ENCODE assay signal across 20 mouse cellular contexts in the genomic region with DNA sequence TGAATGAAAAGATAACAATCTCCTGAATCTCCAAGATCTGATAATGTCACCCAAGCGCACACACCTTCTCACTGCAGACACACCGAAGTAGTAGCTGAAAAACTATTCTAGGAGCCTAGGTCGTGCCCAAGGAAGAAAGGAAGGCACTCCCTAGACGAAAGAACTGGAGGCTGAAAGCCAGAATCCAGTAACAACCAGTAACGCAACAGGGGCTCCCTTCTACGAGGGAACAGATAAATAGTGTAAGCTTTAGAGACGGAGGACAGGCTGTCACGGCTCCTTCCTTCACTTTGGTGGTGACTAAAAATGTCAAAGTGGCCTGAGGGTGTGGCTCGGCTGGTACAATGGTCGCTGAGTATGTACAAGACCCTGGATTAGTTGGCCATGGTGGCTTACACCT.
A peak's percentile ranks its signal among the peaks of the same experiment; 100 is the strongest.
DNase-seq lines count a peak whose midpoint lies in the region; ATAC-seq and TF ChIP-seq lines count a peak whose summit lies in the region.
"Had no signal": no experiment of that assay in that cellular context is flagged by ENCODE, and none has a peak within 500 bp of the region (broad histone marks: within the 10 kb centered on the region; RNA-seq: fewer than 3 reads in every experiment).

No protein-coding gene starts in this region.

- peaks cover 51% of the 10 kb centered on the region for H3K4me1 ChIP-seq in hindbrain, embryonic 10.5 days (replicated peaks)
- peaks cover 3% of the 10 kb centered on the region; the same call in 1 of the 2 replicates for H3K4me1 ChIP-seq in hindbrain, embryonic 14.5 days (replicated peaks; ENCODE audit: control insufficient read depth, insufficient read depth, low read length)
- H3K4me1 ChIP-seq in midbrain, embryonic 10.5 days, result peaks cover 61% of the 10 kb centered on the region
- no peaks in the 10 kb centered on the region for H3K4me1 ChIP-seq in midbrain, postnatal 0 days (ENCODE audit: insufficient read depth, low read length)
- H3K4me1 ChIP-seq in thymus, adult 2 months (replicated peaks; ENCODE audit: control insufficient read depth, insufficient read depth, low read length), result peaks cover 79% of the 10 kb centered on the region

- 59% methylated on average over 10 of the region's 10 CpGs for WGBS in hindbrain, embryonic 10.5 days
- WGBS in hindbrain, embryonic 14.5 days, result 59% methylated on average over 10 of the region's 10 CpGs
- 44% methylated on average over 10 of the region's 10 CpGs for WGBS in midbrain, embryonic 10.5 days
- 46% methylated on average over 10 of the region's 10 CpGs for WGBS in midbrain, postnatal 0 days
- 68% methylated on average over 10 of the region's 10 CpGs for whole genome bisulfite sequencing in thymus, adult 2 months

- DNase-seq in hindbrain, embryonic 10.5 days (ENCODE audit: low spot score), result no peak
- no peak for DNase-seq in hindbrain, embryonic 14.5 days (ENCODE audit: low spot score)
- no peak for DNase-seq in midbrain, embryonic 10.5 days (ENCODE audit: low spot score)
- no peak for DNase-seq in midbrain, postnatal 0 days (ENCODE audit: low spot score)
- DNase-seq in thymus, adult 2 months, result no peak
- DNase-seq in thymus, postnatal 0 days (ENCODE audit: low spot score), result no peak
- no peak for DNase-seq in MN1 (ENCODE audit: low spot score)
- no peak for DNase-seq in cerebellum, adult 8-10 months
- DNase-seq: B cell, adult 2 months; cerebellum, adult 11 months; cerebellum, adult 9-10 months; forebrain, postnatal 0 days; gastrocnemius, postnatal 14 days; heart, adult 2 months; heart, postnatal 14 days had no signal

- no peaks in the 10 kb centered on the region for H3K9me3 ChIP-seq in hindbrain, embryonic 10.5 days
- no peaks in the 10 kb centered on the region for H3K9me3 ChIP-seq in hindbrain, embryonic 14.5 days (ENCODE audit: control insufficient read depth, low read length)
- no peaks in the 10 kb centered on the region for H3K9me3 ChIP-seq in midbrain, embryonic 10.5 days (replicated peaks)
- H3K9me3 ChIP-seq in midbrain, postnatal 0 days (ENCODE audit: low read length), result no peaks in the 10 kb centered on the region
- H3K9me3 ChIP-seq: forebrain, embryonic 13.5 days; heart, embryonic 15.5 days had no signal

- ATAC-seq in hindbrain, embryonic 14.5 days (ENCODE audit: low FRiP score), result no peak
- ATAC-seq in midbrain, postnatal 0 days (ENCODE audit: low FRiP score), result no peak
- ATAC-seq: CD4-positive, CD25-positive, alpha-beta regulatory T cell, adult 4 months; forebrain, embryonic 13.5 days; forebrain, postnatal 0 days; Patski had no signal

- peaks cover 8% of the 10 kb centered on the region; the same call in 1 of the 2 replicates for H3K27me3 ChIP-seq in hindbrain, embryonic 10.5 days (ENCODE audit: insufficient read depth, poor library complexity, severe bottlenecking)
- no peaks in the 10 kb centered on the region for H3K27me3 ChIP-seq in hindbrain, embryonic 14.5 days (ENCODE audit: control insufficient read depth, insufficient read depth, low read length)
- H3K27me3 ChIP-seq in midbrain, embryonic 10.5 days (ENCODE audit: low read depth, poor library complexity, severe bottlenecking), result peaks cover 13% of the 10 kb centered on the region
- H3K27me3 ChIP-seq in midbrain, postnatal 0 days (ENCODE audit: insufficient read depth, low read length), result no peaks in the 10 kb centered on the region
- no peaks in the 10 kb centered on the region for H3K27me3 ChIP-seq in thymus, adult 2 months (ENCODE audit: control insufficient read depth, insufficient read depth, low read length)
- H3K27me3 ChIP-seq: forebrain, embryonic 13.5 days; heart, embryonic 15.5 days; Patski had no signal

- H3K4me3 ChIP-seq in hindbrain, embryonic 10.5 days, result no peak overlapping the region
- no peak overlapping the region for H3K4me3 ChIP-seq in hindbrain, embryonic 14.5 days (replicated peaks; ENCODE audit: low read length)
- no peak overlapping the region for H3K4me3 ChIP-seq in midbrain, embryonic 10.5 days
- no peak overlapping the region for H3K4me3 ChIP-seq in midbrain, postnatal 0 days (ENCODE audit: low read depth, low read length)
- H3K4me3 ChIP-seq in thymus, adult 2 months (ENCODE audit: control insufficient read depth, insufficient read depth, low read length), result no peak overlapping the region
- H3K4me3 ChIP-seq: forebrain, embryonic 13.5 days; heart, adult 2 months; heart, embryonic 15.5 days had no signal

- no peak overlapping the region for H3K4me2 ChIP-seq in hindbrain, embryonic 14.5 days (replicated peaks)
- H3K4me2 ChIP-seq in midbrain, postnatal 0 days (ENCODE audit: low read depth, low read length, poor library complexity, severe bottlenecking), result no peak overlapping the region
- H3K4me2 ChIP-seq: forebrain, embryonic 13.5 days; heart, embryonic 11.5 days; heart, embryonic 15.5 days had no signal

- peaks cover 9% of the 10 kb centered on the region for H3K36me3 ChIP-seq in hindbrain, embryonic 10.5 days
- no peaks in the 10 kb centered on the region for H3K36me3 ChIP-seq in hindbrain, embryonic 14.5 days (replicated peaks; ENCODE audit: control insufficient read depth, insufficient read depth)
- H3K36me3 ChIP-seq in midbrain, embryonic 10.5 days, result peaks cover 27% of the 10 kb centered on the region
- no peaks in the 10 kb centered on the region for H3K36me3 ChIP-seq in midbrain, postnatal 0 days (ENCODE audit: insufficient read depth, low read length)
- no peaks in the 10 kb centered on the region for H3K36me3 ChIP-seq in thymus, adult 2 months (ENCODE audit: control insufficient read depth, insufficient read depth, low read length)
- H3K36me3 ChIP-seq: heart, embryonic 15.5 days had no signal

- no peak overlapping the region for H3K9ac ChIP-seq in hindbrain, embryonic 14.5 days
- no peak overlapping the region for H3K9ac ChIP-seq in midbrain, postnatal 0 days (replicated peaks; ENCODE audit: low read length, poor library complexity, severe bottlenecking)
- H3K9ac ChIP-seq: forebrain, embryonic 13.5 days; forebrain, postnatal 0 days; heart, embryonic 15.5 days had no signal

- no peak for TF ChIP-seq CTCF in midbrain, postnatal 0 days (IDR thresholded peaks at IDR 0.05)
- no peak for TF ChIP-seq CTCF in thymus, adult 2 months (IDR thresholded peaks at IDR 0.05; ENCODE audit: borderline replicate concordance, control insufficient read depth, extremely low read depth, insufficient read depth, low read length, poor library complexity)

- peak overlapping the region; percentile 19 for H3K27ac ChIP-seq in hindbrain, embryonic 10.5 days
- H3K27ac ChIP-seq in hindbrain, embryonic 14.5 days, result no peak overlapping the region
- H3K27ac ChIP-seq in midbrain, embryonic 10.5 days (replicated peaks), result peak overlapping the region; percentile 61; the same call in 1 of the 2 replicates
- H3K27ac ChIP-seq in midbrain, postnatal 0 days (ENCODE audit: low read depth, low read length), result no peak overlapping the region
- peak overlapping the region; percentile 96 for H3K27ac ChIP-seq in thymus, adult 2 months (ENCODE audit: control insufficient read depth, insufficient read depth, low read length)
- H3K27ac ChIP-seq: forebrain, embryonic 13.5 days; heart, adult 2 months; heart, embryonic 15.5 days had no signal

- TF ChIP-seq POLR2A in thymus, adult 2 months (IDR thresholded peaks at IDR 0.05; ENCODE audit: control insufficient read depth, extremely low read depth, insufficient read depth, low read length, poor library complexity), result no peak

Comparison
In these comparisons a context has a peak if more than half of its experiments do, and no peak if none do; other contexts are left out.
1. H3K27ac ChIP-seq: peak in hindbrain, embryonic 10.5 days (single experiment), midbrain, embryonic 10.5 days (single experiment) and thymus, adult 2 months (single experiment); none in hindbrain, embryonic 14.5 days (single experiment) and midbrain, postnatal 0 days (single experiment).